Mouse (Mus musculus): Measurements from ENCODE around the gene Nr2c2.

- TF ChIP-seq HCFC1 (IDR thresholded peaks at IDR 0.05; ENCODE audit: borderline replicate concordance, insufficient read depth, low read length), result peak; percentile 83
- no peak for TF ChIP-seq ZNF384 (IDR thresholded peaks at IDR 0.05; ENCODE audit: low read depth, low read length)
- TF ChIP-seq MAFK (IDR thresholded peaks at IDR 0.05; ENCODE audit: insufficient read depth, low read depth, low read length), result no peak
- no peak for TF ChIP-seq ZC3H11A (IDR thresholded peaks at IDR 0.05; ENCODE audit: borderline replicate concordance, low read depth, low read length)
- no peak for TF ChIP-seq CHD2 (IDR thresholded peaks at IDR 0.05; ENCODE audit: low read depth, low read length)
Measured at GRCm38 (mm10) chr6:92214773-92215449, 123.7 kb downstream of the Nr2c2 start, which contains the start of gene Rbsn.

All from ES-E14 (cell line).